Mouse (Mus musculus) G1E (cell line): ENCODE measurements around the gene Borcs6.

Experiments used
- CTCF ChIP-seq: IDR thresholded peaks from 2 replicates; pipeline ENCODE4 v1.5.1; 2012; ENCODE audit warnings: low read depth, low read length, inconsistent platforms, mixed read lengths
- GATA1 ChIP-seq: IDR thresholded peaks from 2 replicates; pipeline ENCODE4 v1.6.1; 2012; ENCODE audit warnings: borderline replicate concordance, low read length, inconsistent platforms, mixed read lengths
- GATA2 ChIP-seq: IDR thresholded peaks from 2 replicates; pipeline ENCODE4 v1.6.1; 2012; ENCODE audit warnings: low read depth, low read length, inconsistent platforms, borderline replicate concordance
- POLR2AphosphoS5 ChIP-seq: IDR thresholded peaks from 2 replicates; pipeline ENCODE4 v1.6.1; 2012; ENCODE audit warnings: low read depth, low read length, inconsistent platforms; ENCODE audit not compliant: insufficient replicate concordance
- TAL1 ChIP-seq: conservative IDR thresholded peaks from 2 replicates; pipeline ENCODE4 v1.6.1; 2012; ENCODE audit warnings: low read depth, low read length, inconsistent platforms, mixed read lengths

- TF ChIP-seq POLR2AphosphoS5 (no peak), TAL1 (no peak), CTCF (no peak), GATA1 (no peak), GATA2 (no peak)
Measured at GRCm38 (mm10) chr11:69062194-69062760, 2.8 kb downstream of the Borcs6 start.
